Mouse (Mus musculus): ENCODE results near the gene Zbtb16. TPM values are rescaled to one million over a fixed set of nuclear protein-coding genes. Genes with fewer than 3 reads are reported as not detected.
A peak's percentile ranks its signal among the peaks of the same experiment; 100 is the strongest.

Gene Zbtb16
- polyA plus RNA-seq, 1 experiment from 2014 or later, result 19.7 TPM

DNA sequence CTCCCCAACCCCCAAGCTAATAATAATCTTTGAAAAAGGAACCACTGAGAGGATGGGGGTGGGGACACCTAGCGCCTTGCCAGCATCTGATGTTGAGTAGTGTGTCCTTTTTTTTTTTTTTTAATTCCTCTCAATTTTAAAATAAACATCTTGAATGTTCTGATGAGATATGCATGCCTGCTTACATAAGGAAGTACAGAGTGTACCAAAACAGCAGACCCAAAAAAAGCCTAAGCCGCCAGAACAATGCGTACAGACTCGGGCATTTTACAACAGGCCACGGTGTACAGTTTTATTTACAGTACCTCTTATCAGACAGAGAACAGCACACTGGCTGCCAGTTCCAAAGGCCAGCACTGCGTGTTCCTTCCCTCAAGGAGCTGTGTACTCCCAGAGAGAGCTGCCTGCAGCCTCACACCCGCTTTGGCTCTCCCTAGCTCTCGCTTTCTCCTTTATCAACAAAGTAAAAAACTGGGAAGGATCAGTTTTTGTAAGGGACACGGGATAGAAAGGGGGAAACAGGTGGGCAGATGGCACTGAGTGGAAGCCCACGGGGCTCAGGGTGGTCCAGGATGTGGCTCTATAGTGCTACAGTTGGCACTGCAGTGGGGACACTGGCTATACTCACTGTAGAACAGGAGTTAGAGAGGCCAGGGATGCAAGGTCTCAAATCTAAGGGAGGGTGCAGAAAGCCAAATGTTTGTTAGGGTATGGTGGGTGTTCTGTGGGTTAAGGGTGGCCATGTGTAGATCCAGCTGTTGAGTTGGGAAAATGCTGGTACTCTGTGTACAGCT is 112.3 kb downstream of the Zbtb16 start:
- Histone ChIP-seq H3K9me3 (replicated peaks) (no peaks in the 10 kb centered on the region), H3K4me3 (no peak overlapping the region), H3K4me1 (peaks cover 42% of the 10 kb centered on the region), H3K27ac (peak overlapping the region; percentile 12; the same call in 1 of the 2 replicates), H3K27me3 (ENCODE audit: low read depth, poor library complexity, severe bottlenecking) (no peaks in the 10 kb centered on the region), H3K36me3 (peaks cover 3% of the 10 kb centered on the region; the same call in 1 of the 2 replicates)
- no peak for DNase-seq (ENCODE audit: low spot score)
- 79% methylated on average over 10 of the region's 10 CpGs for WGBS

DNA sequence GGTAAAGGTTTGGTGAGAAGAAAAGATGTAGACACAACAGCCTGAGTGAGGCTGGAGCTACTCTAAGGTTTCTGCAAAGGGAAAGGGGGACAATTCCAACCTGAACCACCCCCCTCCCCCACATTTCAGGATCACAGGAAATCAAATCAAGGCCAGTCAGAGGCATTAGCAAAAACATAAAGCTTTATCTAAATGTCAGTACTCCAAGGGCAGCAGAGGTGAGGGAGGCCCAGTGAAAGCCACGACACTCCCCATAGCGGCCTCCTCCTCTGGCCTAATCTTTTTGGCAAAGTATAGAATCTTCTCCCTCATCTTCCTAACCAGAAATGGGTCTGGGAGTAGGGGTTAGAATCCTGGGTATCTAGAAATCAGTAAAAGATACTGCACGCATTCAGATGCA is 113.0 kb downstream of the Zbtb16 start:
- peaks cover 39% of the 10 kb centered on the region for H3K4me1 ChIP-seq

DNA sequence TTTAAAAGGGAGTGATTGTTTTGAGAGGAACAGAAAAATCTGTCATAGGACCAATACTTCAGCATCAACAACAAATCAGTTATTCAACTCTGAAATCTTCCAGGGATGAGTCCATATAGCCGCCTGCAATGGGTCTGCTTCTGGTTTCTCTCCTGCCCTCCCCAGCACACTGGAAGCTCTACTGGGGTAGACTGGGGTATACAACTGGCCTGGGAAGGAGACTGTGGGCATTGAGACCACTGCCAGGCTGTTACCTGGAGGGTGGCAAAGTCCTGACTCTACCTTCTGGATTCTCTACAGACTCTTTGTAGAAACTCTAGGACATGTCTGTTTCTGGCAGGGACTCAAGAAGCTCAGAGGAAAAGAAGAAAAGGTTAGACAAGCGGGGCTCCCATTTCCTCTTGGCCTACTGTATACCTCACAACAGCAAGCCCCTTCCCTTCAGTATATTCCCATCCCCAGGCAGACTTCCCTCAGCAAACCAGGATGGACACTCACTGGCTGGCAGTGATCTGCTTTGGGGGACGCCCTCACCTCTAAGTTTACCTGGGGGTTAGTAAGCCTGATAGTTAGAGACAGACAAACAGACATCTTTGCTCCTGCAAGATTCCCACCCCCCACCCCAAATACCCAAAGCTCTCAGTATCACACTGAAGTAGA is 113.6 kb downstream of the Zbtb16 start:
- Histone ChIP-seq H3K27ac (no peak overlapping the region), H3K27me3 (ENCODE audit: low read depth, poor library complexity, severe bottlenecking) (no peaks in the 10 kb centered on the region), H3K9me3 (replicated peaks) (no peaks in the 10 kb centered on the region), H3K4me1 (peaks cover 38% of the 10 kb centered on the region), H3K36me3 (peaks cover 7% of the 10 kb centered on the region), H3K4me3 (no peak overlapping the region)
- WGBS, result 87% methylated on average over 3 of the region's 3 CpGs
- DNase-seq (ENCODE audit: low spot score), result no peak

More for the DNA sequence above, 113.0 kb downstream of the Zbtb16 start:
- Histone ChIP-seq H3K27me3 (ENCODE audit: low read depth, poor library complexity, severe bottlenecking) (no peaks in the 10 kb centered on the region), H3K4me3 (no peak overlapping the region), H3K27ac (no peak overlapping the region), H3K36me3 (peaks cover 6% of the 10 kb centered on the region; the same call in 1 of the 2 replicates), H3K9me3 (replicated peaks) (no peaks in the 10 kb centered on the region)
- WGBS, result 65% methylated on average over 3 of the region's 3 CpGs
- DNase-seq (ENCODE audit: low spot score), result no peak

DNA sequence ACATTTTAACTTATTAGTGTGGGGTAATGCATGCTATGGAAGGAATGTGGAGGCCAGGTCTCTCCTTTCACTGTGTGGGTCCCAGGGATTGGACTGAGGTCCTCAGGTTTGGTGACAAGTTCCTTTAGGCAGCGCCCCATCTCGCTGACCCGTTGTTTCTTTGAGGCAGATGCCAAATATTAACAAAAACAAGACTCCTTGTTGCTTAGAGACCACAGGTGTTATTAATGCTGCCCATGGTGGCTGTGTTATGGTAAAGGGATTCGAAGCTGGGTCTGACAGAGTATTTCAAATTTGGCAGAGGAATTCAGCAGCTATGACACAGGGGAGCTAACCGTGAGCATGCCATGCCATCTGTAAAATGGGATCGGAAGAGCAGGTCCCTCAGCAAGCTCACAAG is 114.4 kb downstream of the Zbtb16 start:
- Histone ChIP-seq H3K36me3 (peaks cover 14% of the 10 kb centered on the region), H3K9me3 (replicated peaks) (no peaks in the 10 kb centered on the region), H3K27ac (no peak overlapping the region), H3K27me3 (ENCODE audit: low read depth, poor library complexity, severe bottlenecking) (no peaks in the 10 kb centered on the region), H3K4me1 (peaks cover 34% of the 10 kb centered on the region), H3K4me3 (no peak overlapping the region)
- DNase-seq (ENCODE audit: low spot score), result no peak
- 92% methylated on average over 6 of the region's 6 CpGs for WGBS

DNA sequence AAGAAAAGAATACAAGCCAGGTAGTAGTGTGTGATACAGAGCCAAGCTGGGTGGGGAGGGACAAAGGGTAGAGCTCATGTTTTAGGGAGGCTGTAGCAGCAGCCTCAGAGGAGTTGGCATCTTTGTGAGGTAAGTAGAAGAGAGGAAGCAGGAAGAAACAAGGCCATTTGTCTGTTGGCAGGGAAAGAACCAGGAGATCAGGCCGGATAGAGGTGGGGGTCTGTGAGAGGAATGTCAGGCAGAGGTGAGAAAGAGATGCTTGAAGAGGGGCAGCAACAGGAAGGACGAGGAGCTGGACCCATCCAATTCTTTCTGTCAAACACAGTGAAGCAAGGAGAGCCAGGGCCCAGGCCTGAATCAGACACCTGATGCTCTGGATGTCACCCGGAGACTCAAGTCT is 114.8 kb downstream of the Zbtb16 start:
- Histone ChIP-seq H3K27ac (no peak overlapping the region), H3K4me3 (no peak overlapping the region), H3K4me1 (peaks cover 34% of the 10 kb centered on the region), H3K36me3 (peaks cover 19% of the 10 kb centered on the region), H3K9me3 (replicated peaks) (no peaks in the 10 kb centered on the region), H3K27me3 (ENCODE audit: low read depth, poor library complexity, severe bottlenecking) (no peaks in the 10 kb centered on the region)
- WGBS, result 61% methylated on average over 3 of the region's 3 CpGs
- no peak for DNase-seq (ENCODE audit: low spot score)

DNA sequence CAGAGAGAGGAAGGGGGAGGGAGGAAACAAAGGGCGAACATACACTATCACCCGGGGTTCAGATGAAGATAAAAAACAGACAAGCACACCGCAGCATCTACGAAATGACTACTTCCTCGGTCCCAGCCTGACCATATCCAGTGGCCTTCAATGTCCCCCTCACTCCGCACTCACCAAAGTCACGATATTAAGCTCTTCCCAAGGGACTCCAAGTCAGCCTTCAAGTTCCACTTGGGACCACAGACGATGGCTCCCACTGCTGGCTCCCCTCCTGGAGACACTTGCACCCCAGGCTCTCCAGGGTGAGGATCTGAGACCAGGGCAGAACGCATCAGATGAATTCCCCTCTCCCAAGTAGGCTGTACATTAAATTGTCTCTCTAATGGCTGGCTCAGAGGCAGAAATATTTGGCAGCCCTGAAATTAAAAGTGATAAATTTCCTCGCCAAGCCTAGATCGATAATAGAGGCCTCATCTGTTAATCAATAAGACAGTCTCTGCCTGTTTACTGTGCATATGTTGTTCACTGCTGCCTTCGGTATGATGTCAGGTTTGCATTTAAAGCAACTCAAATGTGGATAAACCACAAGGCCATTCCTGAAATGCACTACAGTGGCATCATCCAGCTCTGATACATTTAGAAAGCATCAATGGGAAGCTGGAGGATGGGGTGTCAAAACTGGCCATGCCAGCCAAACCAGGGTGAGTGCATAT is 115.6 kb downstream of the Zbtb16 start:
- Histone ChIP-seq H3K27ac (no peak overlapping the region), H3K27me3 (ENCODE audit: low read depth, poor library complexity, severe bottlenecking) (no peaks in the 10 kb centered on the region), H3K4me3 (no peak overlapping the region), H3K36me3 (peaks cover 27% of the 10 kb centered on the region), H3K4me1 (peaks cover 34% of the 10 kb centered on the region), H3K9me3 (replicated peaks) (no peaks in the 10 kb centered on the region)
- no peak for DNase-seq (ENCODE audit: low spot score)
- 89% methylated on average over 12 of the region's 12 CpGs for WGBS

DNA sequence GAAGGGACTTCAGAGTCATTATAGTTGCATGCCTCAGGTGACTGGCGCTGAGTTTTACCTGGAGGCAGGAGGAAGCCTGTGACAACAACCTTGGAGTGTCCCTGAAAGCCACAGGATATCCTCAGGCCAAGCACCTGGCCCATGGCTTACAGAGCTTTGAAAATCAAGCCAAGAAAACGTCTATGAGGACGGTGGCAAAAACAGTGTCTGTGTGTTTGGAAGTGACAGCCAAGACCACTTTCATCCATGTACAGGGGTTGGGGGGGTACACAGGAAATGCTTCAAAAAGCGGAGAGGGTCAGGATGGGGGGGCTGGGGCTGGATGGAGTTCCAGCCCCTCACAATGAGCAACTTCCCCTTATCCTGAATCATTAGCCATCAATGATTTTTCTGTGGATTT is 116.4 kb downstream of the Zbtb16 start:
- Histone ChIP-seq H3K36me3 (peaks cover 34% of the 10 kb centered on the region), H3K4me3 (no peak overlapping the region), H3K9me3 (replicated peaks) (no peaks in the 10 kb centered on the region), H3K27ac (no peak overlapping the region), H3K27me3 (ENCODE audit: low read depth, poor library complexity, severe bottlenecking) (no peaks in the 10 kb centered on the region), H3K4me1 (peaks cover 32% of the 10 kb centered on the region)
- DNase-seq (ENCODE audit: low spot score), result no peak
- 86% methylated on average over 4 of the region's 4 CpGs for WGBS

DNA sequence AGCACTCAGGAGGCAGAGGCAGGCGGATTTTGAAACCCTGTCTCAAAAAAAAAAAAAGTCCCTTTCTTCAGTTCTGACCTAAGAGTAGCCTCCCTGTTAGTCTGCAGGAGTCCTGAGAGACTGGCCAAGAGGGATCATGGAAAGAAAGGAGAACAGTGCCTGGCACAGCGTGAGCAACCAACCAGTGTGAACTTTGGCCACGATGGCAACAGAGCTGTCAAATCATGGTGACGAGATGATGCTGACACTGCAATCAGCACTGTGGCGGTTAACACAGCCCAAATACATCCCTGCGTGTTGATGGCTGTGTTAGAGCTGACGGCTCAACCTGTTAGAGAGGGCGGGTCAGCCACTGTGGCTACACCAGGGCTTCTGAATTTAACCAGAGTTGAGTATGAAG is 119.5 kb downstream of the Zbtb16 start:
- Histone ChIP-seq H3K4me3 (no peak overlapping the region), H3K4me1 (peaks cover 17% of the 10 kb centered on the region), H3K36me3 (peaks cover 34% of the 10 kb centered on the region), H3K9me3 (replicated peaks) (no peaks in the 10 kb centered on the region), H3K27me3 (ENCODE audit: low read depth, poor library complexity, severe bottlenecking) (no peaks in the 10 kb centered on the region), H3K27ac (no peak overlapping the region)
- WGBS, result 93% methylated on average over 8 of the region's 8 CpGs
- DNase-seq (ENCODE audit: low spot score), result no peak

DNA sequence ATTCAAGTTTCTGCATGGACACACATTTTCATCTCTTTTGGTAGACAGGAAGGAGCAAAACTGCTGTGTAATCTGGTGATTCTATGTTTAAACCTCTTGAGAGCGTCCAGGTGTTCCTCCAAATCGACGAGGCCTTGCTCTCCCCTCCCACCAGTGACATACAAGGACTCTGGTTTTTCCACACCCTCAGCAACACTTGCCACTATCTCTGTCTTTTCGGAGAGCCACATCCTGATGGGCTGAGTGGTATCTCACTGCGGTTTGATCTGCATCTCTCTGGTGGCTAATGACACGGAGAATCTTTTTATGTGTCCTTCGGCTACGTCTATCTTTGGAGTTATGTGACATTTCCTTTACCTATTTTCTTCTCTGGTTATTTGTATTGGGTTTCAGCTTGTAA is 121.0 kb downstream of the Zbtb16 start:
- Histone ChIP-seq H3K27me3 (ENCODE audit: low read depth, poor library complexity, severe bottlenecking) (no peaks in the 10 kb centered on the region), H3K36me3 (peaks cover 34% of the 10 kb centered on the region), H3K4me1 (peaks cover 28% of the 10 kb centered on the region), H3K9me3 (replicated peaks) (no peaks in the 10 kb centered on the region), H3K4me3 (no peak overlapping the region), H3K27ac (no peak overlapping the region)
- DNase-seq (ENCODE audit: low spot score), result no peak
- WGBS, result 94% methylated on average over 8 of the region's 8 CpGs

DNA sequence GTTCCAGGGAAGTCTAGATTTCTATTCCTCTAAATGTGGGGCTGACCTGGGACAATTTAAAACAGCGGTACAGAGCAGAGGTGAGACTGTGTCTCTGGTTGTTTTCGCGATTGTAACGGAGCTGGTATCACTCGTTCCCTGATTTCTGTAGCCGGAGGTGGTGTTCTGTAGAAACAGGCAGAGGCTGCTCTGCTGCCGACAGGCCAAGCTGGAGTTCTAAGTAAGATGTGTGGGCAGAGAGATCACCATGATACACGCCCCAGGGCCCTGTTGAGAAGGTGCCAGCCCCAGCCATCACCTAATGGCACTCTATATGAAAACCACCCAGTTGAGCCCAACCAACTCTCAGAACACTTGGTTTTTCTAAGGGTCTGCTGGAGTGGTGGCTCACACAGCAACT is 122.2 kb downstream of the Zbtb16 start:
- Histone ChIP-seq H3K9me3 (replicated peaks) (no peaks in the 10 kb centered on the region), H3K27ac (no peak overlapping the region), H3K4me1 (peaks cover 27% of the 10 kb centered on the region), H3K27me3 (ENCODE audit: low read depth, poor library complexity, severe bottlenecking) (no peaks in the 10 kb centered on the region), H3K4me3 (no peak overlapping the region), H3K36me3 (peaks cover 32% of the 10 kb centered on the region)
- 91% methylated on average over 8 of the region's 8 CpGs for WGBS
- DNase-seq (ENCODE audit: low spot score), result no peak

DNA sequence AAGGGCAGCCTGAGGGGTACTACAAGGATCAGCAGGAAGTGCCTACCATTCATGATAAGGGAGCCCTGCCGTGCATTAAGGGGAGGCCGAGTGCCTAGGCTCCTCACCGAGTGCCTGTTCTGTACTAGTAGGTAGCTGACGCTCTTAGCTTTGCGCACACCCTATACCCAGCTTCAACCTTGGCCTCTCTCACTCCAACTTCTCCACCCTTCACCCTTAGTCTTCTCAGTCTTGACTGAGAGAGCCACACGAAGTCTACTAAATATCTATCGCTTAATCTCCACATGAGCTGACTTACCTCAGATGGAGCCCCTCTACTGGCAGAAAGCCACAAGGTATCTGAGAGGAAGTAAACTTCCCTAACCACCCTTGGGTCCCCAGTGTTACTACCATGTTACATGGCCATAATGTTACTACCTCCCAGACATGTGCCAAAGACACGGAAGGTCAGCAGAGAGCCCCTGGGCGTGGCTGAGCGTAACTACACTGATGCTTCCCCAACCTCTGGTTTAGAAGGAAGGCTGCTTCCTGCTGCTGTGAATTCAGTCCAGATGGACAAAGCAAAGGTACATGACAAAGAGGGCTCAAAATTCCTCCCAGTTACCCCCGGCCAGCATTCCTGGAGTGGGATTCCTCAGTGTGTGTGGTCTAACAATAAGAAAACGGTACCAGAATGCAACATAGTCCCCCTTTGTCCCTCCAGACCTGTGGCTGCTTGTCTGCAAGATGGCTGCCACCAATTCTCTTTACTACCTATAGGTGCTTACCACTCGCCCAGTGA is 122.8 kb downstream of the Zbtb16 start:
- Histone ChIP-seq H3K36me3 (peaks cover 28% of the 10 kb centered on the region), H3K27ac (no peak overlapping the region), H3K9me3 (replicated peaks) (no peaks in the 10 kb centered on the region), H3K4me1 (peaks cover 24% of the 10 kb centered on the region), H3K27me3 (ENCODE audit: low read depth, poor library complexity, severe bottlenecking) (no peaks in the 10 kb centered on the region), H3K4me3 (no peak overlapping the region)
- no peak for DNase-seq (ENCODE audit: low spot score)
- 91% methylated on average over 13 of the region's 13 CpGs for WGBS

DNA sequence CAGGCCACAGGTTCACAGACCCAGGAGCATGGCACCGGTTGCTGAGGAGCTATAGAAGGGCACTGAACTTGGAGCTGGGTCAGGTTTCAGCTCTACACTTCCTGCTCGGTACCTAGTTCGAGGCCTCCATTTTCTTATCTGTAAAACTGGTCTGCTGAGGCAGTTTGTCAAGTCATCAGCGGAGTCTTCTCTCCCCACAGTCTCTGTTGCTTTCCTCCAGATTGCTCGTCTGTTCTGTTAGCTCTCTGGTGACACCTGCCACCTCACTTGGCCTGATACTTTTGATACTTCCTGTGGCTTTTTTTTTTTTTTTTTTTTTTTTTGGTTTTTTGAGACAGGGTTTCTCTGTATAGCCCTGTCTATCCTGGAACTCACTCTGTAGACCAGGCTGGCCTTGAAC is 124.2 kb downstream of the Zbtb16 start:
- Histone ChIP-seq H3K36me3 (peaks cover 22% of the 10 kb centered on the region), H3K4me3 (no peak overlapping the region), H3K27ac (no peak overlapping the region), H3K9me3 (replicated peaks) (no peaks in the 10 kb centered on the region), H3K27me3 (ENCODE audit: low read depth, poor library complexity, severe bottlenecking) (no peaks in the 10 kb centered on the region), H3K4me1 (peaks cover 24% of the 10 kb centered on the region)
- no peak for DNase-seq (ENCODE audit: low spot score)
- 76% methylated on average over 5 of the region's 5 CpGs for WGBS
